Mouse (Mus musculus): ENCODE measurements at regions not wholly inside any gene's neighbourhood (a gene's known extent, or its start where the extent isn't known, plus 50 kb on each side); places are given as distances from the start of the nearest gene placed in this dataset.

GRCm38 (mm10) chr12:12549649-12550048 is 287.7 kb downstream of the Fam49a start:
- H3K4me3 ChIP-seq (ENCODE audit: low read depth, low read length) = no peak overlapping the region
- no peak overlapping the region for H3K4me2 ChIP-seq (ENCODE audit: low read depth, severe bottlenecking)
- no peaks in the 10 kb centered on the region for H3K36me3 ChIP-seq (ENCODE audit: control insufficient read depth, insufficient read depth, low read length)
- no peak overlapping the region for H3K9ac ChIP-seq (ENCODE audit: low read length)
- H3K4me1 ChIP-seq (ENCODE audit: control insufficient read depth, insufficient read depth, low read length) = 0 out of 2 replicates have a peak, but pooled peaks cover 3% of the 10 kb centered on the region
- H3K27ac ChIP-seq (replicated peaks; ENCODE audit: low read depth, low read length) = no peak overlapping the region
- DNase-seq (ENCODE audit: low spot score) = no peak
- no peak for ATAC-seq (ENCODE audit: insufficient number of reproducible peaks, low FRiP score, low TSS enrichment, low read depth)
- H3K9me3 ChIP-seq (ENCODE audit: control insufficient read depth, low read length) = no peaks in the 10 kb centered on the region
- WGBS = 74% methylated on average over 3 of the region's 3 CpGs
- no peaks in the 10 kb centered on the region for H3K27me3 ChIP-seq (ENCODE audit: control insufficient read depth, insufficient read depth, low read length)

- Histone ChIP-seq H3K9me3 (ENCODE audit: control insufficient read depth, low read length) (no peaks in the 10 kb centered on the region), H3K9ac (ENCODE audit: low read length) (no peak overlapping the region), H3K27ac (replicated peaks; ENCODE audit: low read depth, low read length) (no peak overlapping the region), H3K4me1 (ENCODE audit: control insufficient read depth, insufficient read depth, low read length) (0 out of 2 replicates have a peak, but pooled peaks cover 3% of the 10 kb centered on the region), H3K4me2 (ENCODE audit: low read depth, severe bottlenecking) (no peak overlapping the region), H3K36me3 (ENCODE audit: control insufficient read depth, insufficient read depth, low read length) (no peaks in the 10 kb centered on the region), H3K4me3 (ENCODE audit: low read depth, low read length) (no peak overlapping the region), H3K27me3 (ENCODE audit: control insufficient read depth, insufficient read depth, low read length) (no peaks in the 10 kb centered on the region)
- WGBS = 46% methylated on average over 2 of the region's 2 CpGs
- ATAC-seq (ENCODE audit: insufficient number of reproducible peaks, low FRiP score, low TSS enrichment, low read depth) (no peak), DNase-seq (ENCODE audit: low spot score) (no peak)
Observed at GRCm38 (mm10) chr12:12548688-12549087, 286.7 kb downstream of the Fam49a start.

GRCm38 (mm10) chr12:12547477-12547876 is 285.5 kb downstream of the Fam49a start:
- 82% methylated on average over 1 of the region's 1 CpGs for WGBS
- no peak for DNase-seq (ENCODE audit: low spot score)
- ATAC-seq (ENCODE audit: insufficient number of reproducible peaks, low FRiP score, low TSS enrichment, low read depth) = no peak

GRCm38 (mm10) chr12:12546372-12547031 is 284.6 kb downstream of the Fam49a start:
- no peak for DNase-seq (ENCODE audit: low spot score)
- H3K9ac ChIP-seq (ENCODE audit: low read length) = no peak overlapping the region
- H3K36me3 ChIP-seq (ENCODE audit: control insufficient read depth, insufficient read depth, low read length) = no peaks in the 10 kb centered on the region
- H3K9me3 ChIP-seq (ENCODE audit: control insufficient read depth, low read length) = no peaks in the 10 kb centered on the region
- H3K4me2 ChIP-seq (ENCODE audit: low read depth, severe bottlenecking) = no peak overlapping the region
- no peak overlapping the region for H3K4me3 ChIP-seq (ENCODE audit: low read depth, low read length)
- WGBS = 89% methylated on average over 5 of the region's 5 CpGs
- H3K27ac ChIP-seq (replicated peaks; ENCODE audit: low read depth, low read length) = no peak overlapping the region
- 0 out of 2 replicates have a peak, but pooled peaks cover 3% of the 10 kb centered on the region for H3K4me1 ChIP-seq (ENCODE audit: control insufficient read depth, insufficient read depth, low read length)
- no peaks in the 10 kb centered on the region for H3K27me3 ChIP-seq (ENCODE audit: control insufficient read depth, insufficient read depth, low read length)
- ATAC-seq (ENCODE audit: insufficient number of reproducible peaks, low FRiP score, low TSS enrichment, low read depth) = no peak

More at GRCm38 (mm10) chr12:12547477-12547876, 285.5 kb downstream of the Fam49a start:
- no peaks in the 10 kb centered on the region for H3K36me3 ChIP-seq (ENCODE audit: control insufficient read depth, insufficient read depth, low read length)
- H3K4me1 ChIP-seq (ENCODE audit: control insufficient read depth, insufficient read depth, low read length) = 0 out of 2 replicates have a peak, but pooled peaks cover 3% of the 10 kb centered on the region
- no peak overlapping the region for H3K4me2 ChIP-seq (ENCODE audit: low read depth, severe bottlenecking)
- no peak overlapping the region for H3K4me3 ChIP-seq (ENCODE audit: low read depth, low read length)
- no peaks in the 10 kb centered on the region for H3K27me3 ChIP-seq (ENCODE audit: control insufficient read depth, insufficient read depth, low read length)
- H3K27ac ChIP-seq (replicated peaks; ENCODE audit: low read depth, low read length) = no peak overlapping the region
- no peak overlapping the region for H3K9ac ChIP-seq (ENCODE audit: low read length)
- H3K9me3 ChIP-seq (ENCODE audit: control insufficient read depth, low read length) = no peaks in the 10 kb centered on the region

- Histone ChIP-seq H3K9me3 (ENCODE audit: control insufficient read depth, low read length) (no peaks in the 10 kb centered on the region), H3K36me3 (ENCODE audit: control insufficient read depth, insufficient read depth, low read length) (no peaks in the 10 kb centered on the region), H3K4me1 (ENCODE audit: control insufficient read depth, insufficient read depth, low read length) (no peaks in the 10 kb centered on the region), H3K4me2 (ENCODE audit: low read depth, severe bottlenecking) (no peak overlapping the region), H3K27ac (replicated peaks; ENCODE audit: low read depth, low read length) (no peak overlapping the region), H3K27me3 (ENCODE audit: control insufficient read depth, insufficient read depth, low read length) (no peaks in the 10 kb centered on the region), H3K9ac (ENCODE audit: low read length) (no peak overlapping the region), H3K4me3 (ENCODE audit: low read depth, low read length) (no peak overlapping the region)
- 65% methylated on average over 13 of the region's 13 CpGs for WGBS
- ATAC-seq (ENCODE audit: insufficient number of reproducible peaks, low FRiP score, low TSS enrichment, low read depth) (no peak), DNase-seq (ENCODE audit: low spot score) (no peak)
Observed at GRCm38 (mm10) chr12:12541076-12542070, 279.4 kb downstream of the Fam49a start.

GRCm38 (mm10) chr12:12539291-12539690 is 277.4 kb downstream of the Fam49a start:
- H3K27ac ChIP-seq (replicated peaks; ENCODE audit: low read depth, low read length) = no peak overlapping the region
- 87% methylated on average over 3 of the region's 3 CpGs for WGBS
- DNase-seq (ENCODE audit: low spot score) = no peak
- no peaks in the 10 kb centered on the region for H3K36me3 ChIP-seq (ENCODE audit: control insufficient read depth, insufficient read depth, low read length)
- ATAC-seq (ENCODE audit: insufficient number of reproducible peaks, low FRiP score, low TSS enrichment, low read depth) = no peak
- no peaks in the 10 kb centered on the region for H3K9me3 ChIP-seq (ENCODE audit: control insufficient read depth, low read length)
- no peak overlapping the region for H3K9ac ChIP-seq (ENCODE audit: low read length)
- no peaks in the 10 kb centered on the region for H3K27me3 ChIP-seq (ENCODE audit: control insufficient read depth, insufficient read depth, low read length)
- no peaks in the 10 kb centered on the region for H3K4me1 ChIP-seq (ENCODE audit: control insufficient read depth, insufficient read depth, low read length)
- H3K4me2 ChIP-seq (ENCODE audit: low read depth, severe bottlenecking) = no peak overlapping the region
- no peak overlapping the region for H3K4me3 ChIP-seq (ENCODE audit: low read depth, low read length)

GRCm38 (mm10) chr12:12534779-12535178 is 272.8 kb downstream of the Fam49a start:
- H3K27ac ChIP-seq (replicated peaks; ENCODE audit: low read depth, low read length) = no peak overlapping the region
- no peak overlapping the region for H3K4me3 ChIP-seq (ENCODE audit: low read depth, low read length)
- H3K27me3 ChIP-seq (ENCODE audit: control insufficient read depth, insufficient read depth, low read length) = no peaks in the 10 kb centered on the region
- H3K36me3 ChIP-seq (ENCODE audit: control insufficient read depth, insufficient read depth, low read length) = no peaks in the 10 kb centered on the region
- WGBS = 6% methylated on average over 2 of the region's 2 CpGs
- no peak overlapping the region for H3K4me2 ChIP-seq (ENCODE audit: low read depth, severe bottlenecking)
- DNase-seq (ENCODE audit: low spot score) = no peak
- no peak for ATAC-seq (ENCODE audit: insufficient number of reproducible peaks, low FRiP score, low TSS enrichment, low read depth)
- H3K9ac ChIP-seq (ENCODE audit: low read length) = no peak overlapping the region
- no peaks in the 10 kb centered on the region for H3K9me3 ChIP-seq (ENCODE audit: control insufficient read depth, low read length)
- H3K4me1 ChIP-seq (ENCODE audit: control insufficient read depth, insufficient read depth, low read length) = no peaks in the 10 kb centered on the region

GRCm38 (mm10) chr12:12530796-12531195 is 268.9 kb downstream of the Fam49a start:
- Histone ChIP-seq H3K27me3 (ENCODE audit: control insufficient read depth, insufficient read depth, low read length) (no peaks in the 10 kb centered on the region), H3K36me3 (ENCODE audit: control insufficient read depth, insufficient read depth, low read length) (no peaks in the 10 kb centered on the region), H3K9ac (ENCODE audit: low read length) (no peak overlapping the region), H3K4me1 (ENCODE audit: control insufficient read depth, insufficient read depth, low read length) (no peaks in the 10 kb centered on the region), H3K4me2 (ENCODE audit: low read depth, severe bottlenecking) (no peak overlapping the region), H3K4me3 (ENCODE audit: low read depth, low read length) (no peak overlapping the region), H3K27ac (replicated peaks; ENCODE audit: low read depth, low read length) (no peak overlapping the region), H3K9me3 (ENCODE audit: control insufficient read depth, low read length) (no peaks in the 10 kb centered on the region)
- WGBS = 79% methylated on average over 6 of the region's 6 CpGs
- ATAC-seq (ENCODE audit: insufficient number of reproducible peaks, low FRiP score, low TSS enrichment, low read depth) = no peak
- no peak for DNase-seq (ENCODE audit: low spot score)

Data from limb, embryonic 11.5 days (tissue).